Mouse (Mus musculus) intestine, postnatal 0 days (tissue): Measurements from ENCODE around the gene Ccdc13. TPM values are rescaled to one million over a fixed set of nuclear protein-coding genes. Genes with fewer than 3 reads are reported as not detected.

Source experiments
- ATAC-seq: fragments of 200-750 bp; cut with Nextera tagmentation; 2 replicates; pipeline ENCODE4 v1.8.0; 2017; ENCODE audit warnings: mild to moderate bottlenecking, moderate TSS enrichment, moderate library complexity
- H3K27ac ChIP-seq: fragments of 300-500 bp; sonication (generic); 2 replicates; pipeline ENCODE4 v1.5.1; 2014; ENCODE audit warnings: mild to moderate bottlenecking, low read depth, low read length, moderate library complexity
- H3K27me3 ChIP-seq: fragments of 300-500 bp; sonication (generic); replicated peaks from 2 replicates; pipeline ENCODE4 v1.6.1; 2014; ENCODE audit warnings: low read length, mixed read lengths; ENCODE audit not compliant: control insufficient read depth, insufficient read depth
- H3K36me3 ChIP-seq: fragments of 300-500 bp; sonication (generic); 2 replicates; pipeline ENCODE4 v1.6.1; 2014; ENCODE audit warnings: mild to moderate bottlenecking, moderate library complexity; ENCODE audit not compliant: control insufficient read depth, insufficient read depth
- H3K4me1 ChIP-seq: fragments of 300-500 bp; sonication (generic); replicated peaks from 2 replicates; pipeline ENCODE4 v1.6.1; 2014; ENCODE audit warnings: antibody characterized with exemption, low read length, mixed read lengths; ENCODE audit not compliant: control insufficient read depth, insufficient read depth
- H3K4me2 ChIP-seq: fragments of 300-500 bp; sonication (generic); replicated peaks from 2 replicates; pipeline ENCODE4 v1.6.1; 2014; ENCODE audit warnings: low read depth, mild to moderate bottlenecking, moderate library complexity
- H3K4me3 ChIP-seq: fragments of 300-500 bp; sonication (generic); 2 replicates; pipeline ENCODE4 v1.5.1; 2014; ENCODE audit warnings: low read depth, low read length
- H3K9ac ChIP-seq: fragments of 300-500 bp; sonication (generic); 2 replicates; pipeline ENCODE4 v1.6.1; 2014; ENCODE audit warnings: mild to moderate bottlenecking, low read depth, low read length
- H3K9me3 ChIP-seq: fragments of 300-500 bp; sonication (generic); 2 replicates; pipeline ENCODE4 v1.6.1; 2016; ENCODE audit warnings: mixed run types; ENCODE audit not compliant: control insufficient read depth
- CTCF ChIP-seq: sonication (generic); IDR thresholded peaks from 2 replicates; pipeline ENCODE4 v1.5.1; 2016; ENCODE audit warnings: low read depth, mild to moderate bottlenecking, control low read depth, antibody characterized with exemption, moderate library complexity
- WGBS: fragments of 180-500 bp; shearing (Covaris S2); extraction: QIAGEN DNeasy Blood & Tissue Kit; methylation state at CpG from one replicate; pipeline ENCODE4 v1.1.7; 2014; 5-methylcytosine and 5-hydroxymethylcytosine counted together
- polyA plus RNA-seq: library from polyadenylated mRNA; unstranded; fragments of >200 nt; fragmentation: Nextera tagmentation; extraction: Ambion mirVana; gene quantifications from 2 replicates; pipeline ENCODE4 v1.2.1, GENCODE M21; 2015

Ccdc13 gene
- polyA plus RNA-seq, 1 experiment from 2014 or later = 0.31 TPM

DNA sequence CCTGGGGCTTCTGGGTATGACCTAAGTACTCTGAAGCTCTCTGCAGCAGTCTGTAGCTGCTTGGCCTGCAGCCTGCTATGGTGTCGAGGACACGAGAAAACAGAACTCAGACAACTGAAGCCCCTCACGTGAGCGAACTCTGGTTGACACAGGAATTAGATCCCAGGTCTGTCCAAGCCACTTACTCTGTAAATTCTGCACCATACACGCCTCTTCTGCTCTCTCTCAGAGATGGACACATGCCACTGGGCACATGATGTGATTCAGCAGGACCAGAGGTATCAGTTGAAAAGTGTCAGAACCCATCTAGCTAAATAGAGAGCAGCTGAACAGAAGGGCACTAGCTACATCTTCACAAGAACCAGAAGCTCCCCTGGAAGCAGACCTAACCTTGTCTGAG, 66.8 kb downstream of the Ccdc13 start:
- no peaks in the 10 kb centered on the region for H3K9me3 ChIP-seq
- TF ChIP-seq CTCF = no peak
- WGBS = 61% methylated on average over 5 of the region's 5 CpGs
- ATAC-seq = no peak
- no peak overlapping the region for H3K4me3 ChIP-seq
- H3K27me3 ChIP-seq = peaks cover 12% of the 10 kb centered on the region
- H3K36me3 ChIP-seq = peaks cover 4% of the 10 kb centered on the region; the same call in 1 of the 2 replicates
- H3K4me1 ChIP-seq = no peaks in the 10 kb centered on the region
- H3K9ac ChIP-seq = no peak overlapping the region
- no peak overlapping the region for H3K4me2 ChIP-seq
- H3K27ac ChIP-seq = no peak overlapping the region

DNA sequence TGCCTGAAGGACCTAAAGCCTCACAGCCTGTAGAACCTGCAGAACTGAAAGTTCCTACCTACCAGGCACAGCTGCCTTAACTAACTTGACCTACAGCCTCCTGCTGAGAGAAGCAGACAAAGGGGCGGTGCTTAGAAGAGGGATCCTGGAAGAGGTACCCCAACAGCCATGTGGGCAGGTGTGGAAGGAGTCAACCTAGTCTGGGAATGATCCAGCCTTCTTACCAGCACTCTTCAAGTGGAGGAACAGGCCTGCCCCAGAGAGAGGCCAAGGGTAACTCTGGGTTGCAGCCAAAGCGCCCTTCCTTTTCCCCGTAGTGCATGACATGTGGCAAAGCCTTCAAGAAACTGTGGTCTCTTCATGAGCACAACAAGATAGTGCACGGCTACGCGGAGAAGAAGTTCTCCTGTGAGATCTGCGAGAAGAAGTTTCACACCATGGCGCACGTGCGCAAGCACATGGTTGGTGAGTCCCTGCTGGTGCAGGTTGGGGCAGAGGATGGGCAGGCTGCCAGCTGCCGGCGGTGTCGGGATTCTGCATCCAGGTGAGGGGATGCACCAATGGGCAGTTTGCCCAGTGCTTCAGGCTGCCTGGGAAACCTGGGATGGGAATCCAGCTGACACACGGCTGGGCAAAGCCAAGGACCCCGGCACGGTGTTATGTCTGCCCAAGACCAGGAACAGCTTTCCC, 74.0 kb downstream of the Ccdc13 start:
- H3K9ac ChIP-seq = no peak overlapping the region
- H3K4me1 ChIP-seq = 0 out of 2 replicates have a peak, but pooled peaks cover 4% of the 10 kb centered on the region
- no peak overlapping the region for H3K4me2 ChIP-seq
- no peak for ATAC-seq
- H3K36me3 ChIP-seq = peaks cover 23% of the 10 kb centered on the region; the same call in 1 of the 2 replicates
- no peak overlapping the region for H3K27ac ChIP-seq
- no peaks in the 10 kb centered on the region for H3K27me3 ChIP-seq
- WGBS = 87% methylated on average over 16 of the region's 16 CpGs
- no peaks in the 10 kb centered on the region for H3K9me3 ChIP-seq
- H3K4me3 ChIP-seq = no peak overlapping the region
- no peak for TF ChIP-seq CTCF

DNA sequence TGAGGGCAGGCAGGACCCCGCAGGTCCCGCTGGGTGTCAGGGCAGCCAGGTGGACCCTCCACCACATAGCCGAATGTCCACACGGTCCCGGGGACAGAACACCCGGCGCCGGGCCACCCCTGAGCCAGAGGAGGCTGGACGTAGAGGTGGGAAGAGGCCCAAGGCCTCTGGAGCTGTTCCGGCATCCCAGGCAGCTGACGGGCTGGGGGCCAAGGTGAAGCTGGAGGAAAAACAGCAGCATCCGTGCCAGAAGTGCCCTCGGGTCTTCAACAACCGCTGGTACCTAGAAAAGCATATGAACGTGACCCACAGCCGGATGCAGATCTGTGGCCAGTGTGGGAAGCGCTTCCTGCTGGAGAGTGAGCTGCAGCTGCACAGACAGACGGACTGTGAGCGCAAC, 75.5 kb downstream of the Ccdc13 start:
- Histone ChIP-seq H3K4me2 (no peak overlapping the region), H3K9ac (no peak overlapping the region), H3K9me3 (no peaks in the 10 kb centered on the region), H3K4me3 (no peak overlapping the region), H3K36me3 (peaks cover 19% of the 10 kb centered on the region; the same call in 1 of the 2 replicates), H3K27me3 (no peaks in the 10 kb centered on the region), H3K27ac (no peak overlapping the region), H3K4me1 (0 out of 2 replicates have a peak, but pooled peaks cover 4% of the 10 kb centered on the region)
- WGBS = 84% methylated on average over 19 of the region's 19 CpGs
- TF ChIP-seq CTCF = no peak
- no peak for ATAC-seq

DNA sequence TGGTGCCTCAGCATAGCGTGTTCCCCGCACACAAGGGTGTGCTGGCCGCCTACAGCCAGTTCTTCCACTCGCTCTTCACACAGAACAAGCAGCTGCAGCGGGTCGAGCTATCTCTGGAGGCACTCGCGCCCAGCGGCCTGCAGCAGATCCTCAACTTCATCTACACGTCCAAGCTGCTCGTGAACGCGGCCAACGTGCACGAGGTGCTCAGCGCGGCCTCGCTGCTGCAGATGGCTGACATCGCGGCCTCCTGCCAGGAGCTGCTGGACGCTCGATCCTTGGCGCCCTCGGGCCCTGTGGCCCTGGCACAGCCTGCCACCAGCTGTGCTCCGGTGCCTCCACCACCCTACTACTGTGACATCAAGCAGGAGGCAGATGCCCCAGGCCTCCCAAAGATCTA, 76.5 kb downstream of the Ccdc13 start:
- Histone ChIP-seq H3K9me3 (no peaks in the 10 kb centered on the region), H3K9ac (no peak overlapping the region), H3K36me3 (peaks cover 19% of the 10 kb centered on the region; the same call in 1 of the 2 replicates), H3K4me2 (no peak overlapping the region), H3K4me1 (0 out of 2 replicates have a peak, but pooled peaks cover 4% of the 10 kb centered on the region), H3K27me3 (no peaks in the 10 kb centered on the region), H3K4me3 (no peak overlapping the region), H3K27ac (no peak overlapping the region)
- TF ChIP-seq CTCF = no peak
- ATAC-seq = no peak
- WGBS = 91% methylated on average over 25 of the region's 25 CpGs

DNA sequence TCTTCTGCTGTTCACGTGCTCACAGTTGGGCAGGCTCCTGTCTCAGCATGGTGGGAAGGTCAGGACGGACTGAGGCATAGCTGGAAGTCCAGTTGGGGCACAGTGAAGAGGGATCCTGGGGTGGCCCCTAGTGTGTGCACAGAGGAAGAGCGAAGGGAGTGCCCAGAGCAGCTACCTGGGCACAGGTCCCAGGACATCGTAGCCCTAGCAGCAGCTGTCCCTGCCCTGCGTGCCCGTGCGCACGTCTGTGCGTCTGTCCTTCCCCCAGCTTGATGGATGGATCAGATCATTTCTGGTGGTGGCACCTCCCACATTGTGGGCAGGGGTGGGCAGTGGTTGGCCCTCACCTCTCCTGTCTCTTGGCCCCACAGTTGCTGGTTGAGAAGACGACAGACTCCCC, 77.0 kb downstream of the Ccdc13 start:
- H3K27ac ChIP-seq = no peak overlapping the region
- H3K4me3 ChIP-seq = no peak overlapping the region
- no peak for ATAC-seq
- 85% methylated on average over 10 of the region's 10 CpGs for WGBS
- H3K9ac ChIP-seq = no peak overlapping the region
- TF ChIP-seq CTCF = no peak
- H3K4me2 ChIP-seq = no peak overlapping the region
- no peaks in the 10 kb centered on the region for H3K9me3 ChIP-seq
- 0 out of 2 replicates have a peak, but pooled peaks cover 4% of the 10 kb centered on the region for H3K4me1 ChIP-seq
- peaks cover 19% of the 10 kb centered on the region; the same call in 1 of the 2 replicates for H3K36me3 ChIP-seq
- no peaks in the 10 kb centered on the region for H3K27me3 ChIP-seq

DNA sequence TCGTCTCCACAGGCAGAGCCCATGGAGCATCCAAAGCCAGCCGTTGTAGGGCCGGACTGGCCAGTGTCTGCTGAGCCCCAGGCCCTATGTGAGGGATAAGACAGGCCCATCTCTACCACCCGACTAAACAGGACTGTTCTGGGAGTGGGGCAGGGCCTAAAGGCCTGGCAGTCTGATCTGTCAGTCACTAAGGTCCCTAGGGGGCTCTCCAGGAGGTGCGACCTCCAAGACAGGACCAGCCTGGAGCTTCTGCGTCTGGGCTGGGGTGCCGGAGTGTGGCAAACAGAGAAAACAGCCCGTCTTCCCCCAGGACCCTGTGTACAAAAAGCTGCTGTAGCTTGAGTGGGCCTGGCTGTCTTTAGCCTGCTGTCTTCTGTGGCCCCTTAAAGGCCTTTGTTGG, 77.5 kb downstream of the Ccdc13 start:
- no peaks in the 10 kb centered on the region for H3K27me3 ChIP-seq
- TF ChIP-seq CTCF = no peak
- no peak overlapping the region for H3K4me2 ChIP-seq
- 0 out of 2 replicates have a peak, but pooled peaks cover 4% of the 10 kb centered on the region for H3K4me1 ChIP-seq
- H3K27ac ChIP-seq = no peak overlapping the region
- H3K36me3 ChIP-seq = peaks cover 19% of the 10 kb centered on the region; the same call in 1 of the 2 replicates
- no peak for ATAC-seq
- no peaks in the 10 kb centered on the region for H3K9me3 ChIP-seq
- H3K9ac ChIP-seq = no peak overlapping the region
- 76% methylated on average over 8 of the region's 8 CpGs for WGBS
- H3K4me3 ChIP-seq = no peak overlapping the region
